9 mouse cellular contexts compared by ENCODE assay signal in the genomic region with DNA sequence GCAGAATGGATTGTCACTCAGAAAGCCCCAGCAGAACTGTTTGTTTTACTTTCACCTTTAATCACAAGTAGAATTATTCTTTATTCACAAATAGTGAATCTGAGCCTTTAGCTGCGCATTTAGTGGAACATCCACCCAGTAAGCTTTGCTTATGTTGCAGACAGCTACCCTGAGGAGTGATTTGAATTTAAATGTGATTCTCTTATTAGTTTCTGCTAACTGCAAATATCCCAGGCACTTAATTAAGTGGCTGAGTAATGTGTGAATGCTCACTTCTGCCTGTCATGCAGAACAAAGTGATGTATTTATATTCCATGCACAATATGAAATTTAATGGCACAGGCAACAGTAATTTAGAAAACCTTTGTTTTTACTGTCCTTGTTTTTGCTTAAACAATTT.
A peak's percentile ranks its signal among the peaks of the same experiment; 100 is the strongest.
DNase-seq lines count a peak whose midpoint lies in the region; ATAC-seq and TF ChIP-seq lines count a peak whose summit lies in the region.
"Had no signal": no experiment of that assay in that cellular context is flagged by ENCODE, and none has a peak within 500 bp of the region (broad histone marks: within the 10 kb centered on the region; RNA-seq: fewer than 3 reads in every experiment).

No protein-coding gene starts in this region.

- no peak overlapping the region for H3K4me3 ChIP-seq in stomach, embryonic 14.5 days (ENCODE audit: low read depth, low read length)
- H3K4me3 ChIP-seq in stomach, postnatal 0 days (ENCODE audit: low read depth, low read length): no peak overlapping the region
- no peak overlapping the region for H3K4me3 ChIP-seq in midbrain, embryonic 13.5 days (replicated peaks)

- no peaks in the 10 kb centered on the region for H3K27me3 ChIP-seq in stomach, embryonic 14.5 days (ENCODE audit: control insufficient read depth, insufficient read depth, low read length)
- H3K27me3 ChIP-seq in stomach, postnatal 0 days (ENCODE audit: control insufficient read depth, insufficient read depth, low read length): no peaks in the 10 kb centered on the region
- H3K27me3 ChIP-seq in midbrain, embryonic 13.5 days: no peaks in the 10 kb centered on the region

- WGBS in stomach, embryonic 14.5 days: 18% methylated on average over 1 of the region's 1 CpGs
- 33% methylated on average over 1 of the region's 1 CpGs for WGBS in stomach, postnatal 0 days
- 10% methylated on average over 1 of the region's 1 CpGs for WGBS in midbrain, embryonic 13.5 days

- ATAC-seq in stomach, embryonic 14.5 days (ENCODE audit: insufficient number of reproducible peaks, insufficient read depth, low FRiP score, low read depth): no peak
- no peak for ATAC-seq in stomach, postnatal 0 days (ENCODE audit: low FRiP score, low TSS enrichment)
- peak; percentile 46; the same call in 1 of the 2 replicates for ATAC-seq in midbrain, embryonic 13.5 days
- ATAC-seq: liver, postnatal 0 days had no signal

- no peaks in the 10 kb centered on the region for H3K36me3 ChIP-seq in stomach, embryonic 14.5 days (ENCODE audit: control insufficient read depth, insufficient read depth, low read length)
- no peaks in the 10 kb centered on the region for H3K36me3 ChIP-seq in stomach, postnatal 0 days (ENCODE audit: control insufficient read depth, insufficient read depth, low read length)
- no peaks in the 10 kb centered on the region for H3K36me3 ChIP-seq in midbrain, embryonic 13.5 days

- DNase-seq in embryo, embryonic 11 days: peak; percentile 16
- no peak for DNase-seq in embryo, embryonic 10 days (ENCODE audit: low spot score)
- no peak for DNase-seq in stomach, postnatal 0 days (ENCODE audit: low spot score)
- no peak for DNase-seq in adrenal gland, postnatal 25 days
- no peak for DNase-seq in cerebellum, postnatal 25 days
- no peak for DNase-seq in cerebellum, postnatal 4 days (ENCODE audit: low spot score in 2 of 2)
- DNase-seq: liver, postnatal 0 days had no signal

- H3K4me2 ChIP-seq in stomach, embryonic 14.5 days (replicated peaks; ENCODE audit: low read depth, low read length): 0 out of 2 replicates have a peak overlapping the region, but pooled peaks have one; percentile 12
- H3K4me2 ChIP-seq in stomach, postnatal 0 days (replicated peaks; ENCODE audit: low read depth): no peak overlapping the region
- H3K4me2 ChIP-seq in midbrain, embryonic 13.5 days (replicated peaks): peak overlapping the region; percentile 38

- H3K27ac ChIP-seq in stomach, embryonic 14.5 days (ENCODE audit: low read length): peak overlapping the region; percentile 27; the same call in 1 of the 2 replicates
- no peak overlapping the region for H3K27ac ChIP-seq in stomach, postnatal 0 days (replicated peaks)
- peak overlapping the region; percentile 89 for H3K27ac ChIP-seq in midbrain, embryonic 13.5 days

- no peak for TF ChIP-seq CTCF in stomach, postnatal 0 days (IDR thresholded peaks at IDR 0.05; ENCODE audit: low read depth)

- H3K9ac ChIP-seq in stomach, embryonic 14.5 days (replicated peaks; ENCODE audit: low read depth, low read length): no peak overlapping the region
- H3K9ac ChIP-seq in stomach, postnatal 0 days (ENCODE audit: low read length): no peak overlapping the region
- 0 out of 2 replicates have a peak overlapping the region, but pooled peaks have one; percentile 23 for H3K9ac ChIP-seq in midbrain, embryonic 13.5 days (replicated peaks)
- H3K9ac ChIP-seq: liver, postnatal 0 days had no signal

- TF ChIP-seq EP300 in stomach, postnatal 0 days (optimal IDR thresholded peaks at IDR 0.05): no peak

- no peaks in the 10 kb centered on the region for H3K9me3 ChIP-seq in stomach, embryonic 14.5 days (ENCODE audit: control insufficient read depth, low read depth, low read length)
- no peaks in the 10 kb centered on the region for H3K9me3 ChIP-seq in stomach, postnatal 0 days (ENCODE audit: control insufficient read depth, low read length)
- H3K9me3 ChIP-seq in midbrain, embryonic 13.5 days: no peaks in the 10 kb centered on the region

- H3K4me1 ChIP-seq in stomach, embryonic 14.5 days (ENCODE audit: control insufficient read depth, insufficient read depth, low read length): peaks cover 11% of the 10 kb centered on the region; the same call in 1 of the 2 replicates
- no peaks in the 10 kb centered on the region for H3K4me1 ChIP-seq in stomach, postnatal 0 days (replicated peaks; ENCODE audit: control insufficient read depth, insufficient read depth)
- peaks cover 26% of the 10 kb centered on the region for H3K4me1 ChIP-seq in midbrain, embryonic 13.5 days (replicated peaks)
